Comparison of ENCODE assay signal across 15 mouse cellular contexts in the genomic region with DNA sequence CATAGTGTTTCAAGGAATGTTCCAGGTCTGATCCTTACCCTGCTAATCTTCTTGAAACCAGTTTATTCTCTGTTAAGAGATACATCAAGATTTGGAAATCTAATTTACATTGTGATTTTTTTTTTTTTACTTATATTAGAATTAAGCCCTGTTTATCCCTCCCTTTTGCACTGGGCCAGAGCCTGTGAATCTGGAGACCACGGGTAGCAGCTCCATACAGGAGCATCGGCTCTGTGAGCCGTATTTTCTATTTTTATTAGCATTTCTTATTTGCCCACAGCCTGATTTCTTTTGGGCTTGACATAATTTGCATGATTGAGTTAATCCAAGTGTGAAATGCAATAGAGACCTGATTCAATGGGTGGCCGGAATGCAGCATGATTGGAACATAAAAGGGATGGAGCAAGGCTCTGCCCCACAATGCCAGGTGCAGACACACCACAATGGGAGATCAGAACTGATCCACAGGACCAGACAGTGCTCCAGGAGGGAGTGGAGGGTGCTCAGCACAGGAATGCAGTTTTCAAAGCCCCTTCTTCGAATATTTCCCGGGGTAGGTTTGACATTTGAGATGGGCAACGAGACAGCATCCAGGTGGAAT.
"Had no signal": no experiment of that assay in that cellular context is flagged by ENCODE, and none has a peak within 500 bp of the region (broad histone marks: within the 10 kb centered on the region; RNA-seq: fewer than 3 reads in every experiment).

No protein-coding gene starts in this region.

- H3K36me3 ChIP-seq: limb, embryonic 15.5 days; liver, embryonic 12.5 days; neural tube, embryonic 12.5 days had no signal

- H3K4me1 ChIP-seq: liver, embryonic 12.5 days; megakaryocyte, embryonic 14.5 days; neural tube, embryonic 12.5 days had no signal

- H3K9me3 ChIP-seq: limb, embryonic 15.5 days; liver, embryonic 12.5 days; megakaryocyte, embryonic 14.5 days; neural tube, embryonic 12.5 days had no signal

- DNase-seq: kidney, adult 8-10 months; kidney, postnatal 36 days; layer of hippocampus, adult 9-11 months; layer of hippocampus, postnatal 36 days; lung, embryonic 14.5 days; lung, postnatal 10 days; right cerebral cortex, adult 18-20 months; right cerebral cortex, postnatal 25 days; thymus, postnatal 4 days had no signal

- H3K4me2 ChIP-seq: limb, embryonic 15.5 days; liver, embryonic 12.5 days; lung, embryonic 14.5 days; neural tube, embryonic 12.5 days had no signal

- H3K27me3 ChIP-seq: liver, embryonic 12.5 days; megakaryocyte, embryonic 14.5 days; neural tube, embryonic 12.5 days had no signal

- ATAC-seq: intestine, embryonic 16.5 days; liver, embryonic 12.5 days had no signal

- H3K4me3 ChIP-seq: limb, embryonic 15.5 days; liver, embryonic 12.5 days; megakaryocyte, embryonic 14.5 days; neural tube, embryonic 12.5 days had no signal

- H3K27ac ChIP-seq: limb, embryonic 15.5 days; liver, embryonic 12.5 days; macrophage; neural tube, embryonic 12.5 days had no signal

- H3K9ac ChIP-seq: limb, embryonic 15.5 days; liver, embryonic 12.5 days; lung, embryonic 14.5 days; neural tube, embryonic 12.5 days had no signal
